Mouse (Mus musculus): ENCODE results near the gene Noxo1.
"Not testable (repeated sequence)": the region's sequence is repeated elsewhere in the genome, so short reads cannot be mapped to it uniquely, and the experiment has no call there.

The Noxo1 gene

GRCm38 (mm10) chr17:24719494-24720222 lies 23.6 kb downstream of the Noxo1 start:
- DNase-seq (ENCODE audit: low spot score in 2 of 2) = peak; percentile 94 to 98

GRCm38 (mm10) chr17:24720616-24721015 lies 24.6 kb downstream of the Noxo1 start:
- not testable (repeated sequence) for DNase-seq (ENCODE audit: low spot score in 2 of 2)

- DNase-seq (ENCODE audit: low spot score in 2 of 2) = not testable (repeated sequence)
Observed at GRCm38 (mm10) chr17:24721383-24721955, 25.4 kb downstream of the Noxo1 start.

DNA sequence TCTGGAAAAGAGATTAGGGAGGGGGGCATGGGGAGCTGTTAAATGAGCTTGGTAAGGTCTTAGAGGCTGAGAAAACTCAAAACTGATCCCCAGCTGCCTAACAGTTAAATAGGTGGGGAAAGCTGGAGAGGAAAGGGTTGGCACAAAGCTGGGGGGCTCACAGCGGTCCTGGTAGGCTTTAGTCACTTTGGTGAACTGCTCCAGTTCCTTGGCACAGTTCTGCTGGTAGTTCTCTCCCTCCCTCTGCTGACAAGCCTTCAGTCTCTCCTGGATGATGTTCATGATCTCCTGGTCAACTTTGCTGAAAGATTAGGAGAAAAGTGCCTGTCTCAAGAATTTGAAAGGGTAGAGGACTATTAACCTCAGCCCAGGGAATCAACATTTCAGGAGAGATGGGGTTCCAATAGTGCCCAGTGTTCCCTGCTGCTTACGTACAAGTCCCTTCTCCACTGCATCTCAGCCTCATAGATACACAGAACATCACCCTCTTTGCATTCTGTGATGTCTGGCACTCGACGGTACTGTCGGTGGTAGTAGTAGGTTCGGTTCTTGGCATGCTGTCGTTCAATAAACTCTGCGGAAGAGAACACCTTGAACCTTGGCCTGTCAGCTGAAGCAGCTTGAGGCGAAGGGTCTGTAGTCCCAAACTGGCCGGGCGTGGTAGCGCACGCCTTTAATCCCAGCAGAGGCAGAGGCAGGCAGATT lies 26.3 kb downstream of the Noxo1 start:
- DNase-seq (ENCODE audit: low spot score in 2 of 2) = no peak

DNA sequence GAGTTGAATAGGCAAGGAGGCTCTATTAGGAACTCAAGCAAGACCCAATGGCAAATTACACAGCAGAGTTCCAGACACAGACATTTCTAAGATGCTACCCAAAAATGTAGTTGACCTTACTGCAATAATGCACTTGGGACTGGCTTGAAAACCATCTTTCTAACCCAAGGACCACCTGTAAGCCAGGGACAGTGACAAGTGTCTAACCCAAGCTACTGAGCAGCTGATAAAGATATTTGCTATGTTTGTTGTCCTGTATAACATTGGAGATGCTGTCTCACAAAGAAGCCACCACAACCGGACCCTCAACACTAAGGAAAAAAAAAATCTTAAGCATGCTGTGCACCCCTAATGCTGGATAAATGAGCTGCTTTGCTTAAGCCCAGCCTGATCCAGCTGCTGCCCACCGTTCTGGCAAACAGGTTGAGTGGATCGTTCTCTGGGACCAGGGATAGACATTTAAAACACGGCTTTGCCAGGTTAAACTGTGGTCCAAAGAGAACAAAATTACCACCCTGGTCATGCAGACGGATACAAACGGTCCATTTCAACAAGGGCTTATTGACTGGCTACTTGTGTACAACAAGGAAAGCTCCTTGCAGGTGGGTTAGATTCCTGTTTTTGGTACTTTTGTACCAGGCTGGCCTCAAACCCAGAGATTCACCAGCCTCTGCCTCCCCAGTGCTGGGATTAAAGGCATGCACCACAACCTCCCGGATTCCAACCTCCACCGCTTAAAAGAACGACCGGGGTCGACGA lies 27.3 kb downstream of the Noxo1 start:
- no peak for DNase-seq (ENCODE audit: low spot score in 2 of 2)

DNA sequence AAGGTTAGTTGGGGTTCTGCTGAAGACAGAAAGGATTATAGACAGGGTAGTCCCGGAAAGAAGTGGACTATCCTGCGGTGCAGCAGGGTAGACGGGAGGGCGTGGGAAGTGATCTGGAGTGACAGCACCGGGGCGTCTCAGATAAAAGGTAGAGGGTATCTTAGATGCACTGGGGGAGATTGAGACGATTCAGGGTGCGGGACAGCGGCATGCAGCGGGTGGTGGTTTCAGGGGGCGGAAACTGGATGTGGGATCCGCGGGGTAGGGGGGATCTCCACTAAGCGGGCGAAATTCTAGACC lies 27.8 kb downstream of the Noxo1 start:
- DNase-seq (ENCODE audit: low spot score in 2 of 2) = no peak

GRCm38 (mm10) chr17:24724184-24724583 lies 28.1 kb downstream of the Noxo1 start, which contains the start of gene Ndufb10:
Gene Ndufb10 (minus strand): TSS chr17:24724478.
- DNase-seq (ENCODE audit: low spot score in 2 of 2) = peak; percentile 94 to 96

DNA sequence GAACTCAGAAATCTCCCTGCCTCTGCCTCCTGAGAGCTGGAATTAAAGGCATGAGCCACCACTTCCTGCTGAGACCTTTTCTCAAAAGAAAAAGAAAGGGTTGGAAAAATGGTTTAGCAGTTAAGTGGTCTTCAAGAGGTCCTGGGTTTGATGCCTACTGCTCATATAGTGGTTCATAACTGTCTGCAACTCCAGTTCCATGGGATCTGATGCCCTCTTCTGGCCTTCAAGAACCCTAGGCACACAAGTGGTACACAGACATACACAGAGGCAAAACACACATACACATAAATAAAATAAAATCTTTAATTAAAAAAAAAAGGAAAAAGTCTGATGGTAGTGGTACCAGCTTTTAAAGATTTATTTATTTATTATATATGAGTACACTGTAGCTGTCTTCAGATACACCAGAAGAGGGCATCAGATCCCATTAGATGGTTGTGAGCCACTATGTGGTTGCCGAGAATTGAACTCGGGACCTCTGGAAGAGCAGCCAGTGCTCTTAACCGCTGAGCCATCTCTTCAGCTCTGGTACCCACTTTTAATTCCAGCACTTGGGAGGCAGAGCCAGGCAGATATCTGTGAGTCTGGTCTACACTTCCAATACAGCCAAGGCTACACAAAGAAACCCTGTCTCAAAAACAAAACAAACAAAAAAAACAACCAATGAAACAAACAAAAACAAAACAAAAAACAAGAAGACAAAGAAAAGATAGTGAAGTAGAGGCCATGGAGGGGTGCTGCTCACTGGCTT lies 29.8 kb downstream of the Noxo1 start:
- no peak for DNase-seq (ENCODE audit: low spot score in 2 of 2)

- DNase-seq (ENCODE audit: low spot score in 2 of 2) = no peak
Observed at GRCm38 (mm10) chr17:24727618-24728017, 31.6 kb downstream of the Noxo1 start, which contains the start of gene Rpl3l. Gene Rpl3l (plus strand): TSS chr17:24727820.

GRCm38 (mm10) chr17:24728184-24728583 lies 32.1 kb downstream of the Noxo1 start:
- DNase-seq (ENCODE audit: low spot score in 2 of 2) = no peak

DNA sequence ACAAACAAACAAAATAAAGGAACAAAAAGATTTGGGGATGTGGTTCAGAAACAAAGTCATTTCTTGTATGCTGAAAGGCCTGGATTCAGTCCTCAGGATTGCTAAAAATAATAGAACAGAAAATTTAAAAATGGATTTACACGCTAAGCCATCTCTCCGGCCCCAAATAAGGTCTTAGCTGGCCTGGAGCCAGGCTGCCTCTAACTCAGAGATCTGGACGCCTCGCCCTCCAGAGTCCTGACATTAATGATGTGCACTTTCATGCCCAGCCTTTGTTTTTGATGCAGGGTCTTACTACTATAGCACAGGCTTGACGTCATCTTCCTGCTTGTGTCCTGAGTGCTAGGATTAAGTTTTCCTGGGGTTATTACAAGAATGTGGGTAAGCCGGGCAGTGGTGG lies 33.0 kb downstream of the Noxo1 start:
- no peak for DNase-seq (ENCODE audit: low spot score in 2 of 2)

GRCm38 (mm10) chr17:24730787-24731186 lies 34.8 kb downstream of the Noxo1 start:
- no peak for DNase-seq (ENCODE audit: low spot score in 2 of 2)

- no peak for DNase-seq (ENCODE audit: low spot score in 2 of 2)
Observed at GRCm38 (mm10) chr17:24732233-24732935, 36.4 kb downstream of the Noxo1 start.

- DNase-seq (ENCODE audit: low spot score in 2 of 2) = no peak
Observed at GRCm38 (mm10) chr17:24733434-24734050, 37.5 kb downstream of the Noxo1 start.

GRCm38 (mm10) chr17:24734513-24734912 lies 38.5 kb downstream of the Noxo1 start:
- no peak for DNase-seq (ENCODE audit: low spot score in 2 of 2)

DNA sequence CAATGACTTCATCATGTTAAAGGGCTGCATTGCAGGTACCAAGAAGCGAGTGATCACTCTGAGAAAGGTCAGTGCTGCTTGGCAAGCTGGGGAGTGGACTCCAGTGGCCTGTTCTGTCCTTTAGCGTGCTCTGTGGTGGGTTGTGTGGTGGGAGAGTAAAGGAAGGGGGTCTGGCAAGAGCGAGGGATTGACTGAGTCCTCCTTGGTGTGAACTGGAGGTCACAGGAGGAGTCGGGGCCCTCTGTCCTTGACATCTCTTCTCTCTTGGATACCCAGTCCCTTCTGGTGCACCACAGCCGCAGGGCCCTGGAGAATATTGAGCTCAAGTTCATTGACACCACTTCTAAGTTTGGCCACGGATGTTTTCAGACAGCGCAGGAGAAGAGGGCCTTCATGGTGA lies 39.4 kb downstream of the Noxo1 start:
- no peak for DNase-seq (ENCODE audit: low spot score in 2 of 2)

DNA sequence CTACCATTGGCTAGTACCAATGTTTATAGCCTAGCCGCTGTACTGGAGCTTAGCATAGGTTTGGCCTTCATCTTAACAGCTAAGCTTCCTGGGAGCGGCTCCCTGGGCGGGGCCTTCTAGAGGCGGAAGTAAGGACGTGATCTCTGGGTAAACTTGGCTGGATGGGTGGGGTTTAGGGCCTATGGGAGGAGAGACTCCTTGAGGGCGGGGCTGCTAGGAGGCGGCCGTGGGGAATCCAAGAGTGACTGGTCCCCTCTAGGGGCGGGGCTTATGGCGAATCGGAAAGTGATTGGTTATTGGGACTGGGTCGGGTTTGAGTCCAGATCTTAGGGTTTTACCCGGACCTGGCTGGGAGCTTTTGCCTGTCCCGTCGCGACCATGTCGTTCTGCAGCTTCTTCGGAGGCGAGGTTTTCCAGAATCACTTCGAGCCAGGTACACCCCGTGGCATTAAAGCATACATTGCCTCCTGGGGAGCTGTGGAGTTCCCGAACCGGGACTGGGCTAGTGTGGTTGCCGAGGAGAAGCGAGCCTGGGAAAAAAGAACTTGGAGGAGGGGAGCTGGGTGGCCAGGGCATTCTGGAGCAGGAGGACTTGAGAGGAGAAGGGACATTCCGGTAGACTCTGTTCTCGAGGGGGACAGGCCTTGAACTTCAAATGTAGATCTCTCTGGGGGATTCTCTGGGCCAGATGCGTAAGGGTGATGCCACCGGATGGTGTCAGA lies 40.5 kb downstream of the Noxo1 start, which contains the start of gene Msrb1:
Gene Msrb1 (plus strand): TSS at position 313 of the 722 bp plus-strand sequence.
- peak; percentile 96 to 97 for DNase-seq (ENCODE audit: low spot score in 2 of 2)

GRCm38 (mm10) chr17:24737135-24737810 lies 41.2 kb downstream of the Noxo1 start:
- no peak for DNase-seq (ENCODE audit: low spot score in 2 of 2)

DNA sequence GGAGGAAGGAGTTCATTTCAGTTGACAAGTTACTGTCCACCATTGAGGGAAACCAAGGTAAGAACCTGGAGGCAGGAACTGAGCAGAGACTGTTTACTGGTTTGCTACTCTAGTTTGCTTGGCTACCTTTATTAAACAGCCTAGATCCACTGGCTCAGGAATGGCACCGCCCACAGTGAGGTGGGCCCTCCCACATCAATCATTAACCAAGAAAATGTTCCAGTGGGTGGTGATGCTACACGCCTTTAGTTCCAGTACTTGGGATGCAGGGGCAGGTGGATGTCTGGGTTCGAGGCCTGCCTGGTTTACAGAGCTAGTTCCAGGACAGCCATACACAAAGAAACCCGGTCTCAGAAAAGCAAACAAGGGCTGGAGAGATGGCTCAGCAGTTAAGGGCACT lies 42.2 kb downstream of the Noxo1 start:
- no peak for DNase-seq (ENCODE audit: low spot score in 2 of 2)

Measured in urinary bladder, postnatal 36 days (tissue).